Mouse (Mus musculus): ENCODE data around the gene Acot3.

- TF ChIP-seq CTCF (IDR thresholded peaks at IDR 0.05; ENCODE audit: low read depth) = no peak
- TF ChIP-seq EP300 (IDR thresholded peaks at IDR 0.05; ENCODE audit: low read depth) = no peak
Measured at GRCm38 (mm10) chr12:84068986-84069385, 17.0 kb downstream of the Acot3 start, which contains the start of gene Acot5.

Measured in liver, postnatal 0 days (tissue).